Mouse (Mus musculus) neural tube, embryonic 12.5 days (tissue): ENCODE measurements around the gene Treh. TPM values are rescaled to one million over a fixed set of nuclear protein-coding genes. Genes with fewer than 3 reads are reported as not detected.
"Not testable (repeated sequence)": the region's sequence is repeated elsewhere in the genome, so short reads cannot be mapped to it uniquely, and the experiment has no call there.

Experiments
- ATAC-seq: fragments of 200-750 bp; cut with Nextera tagmentation; 2 replicates; pipeline ENCODE4 v1.8.0; 2017; ENCODE audit warnings: low read depth, mild to moderate bottlenecking, moderate TSS enrichment, moderate library complexity; ENCODE audit not compliant: low FRiP score
- H3K27ac ChIP-seq: fragments of 300-500 bp; sonication (generic); 2 replicates; pipeline ENCODE4 v1.5.1; 2016
- H3K27me3 ChIP-seq: fragments of 300-500 bp; sonication (generic); replicated peaks from 2 replicates; pipeline ENCODE4 v1.6.1; 2016; ENCODE audit warnings: mild to moderate bottlenecking
- H3K36me3 ChIP-seq: fragments of 300-500 bp; sonication (generic); 2 replicates; pipeline ENCODE4 v1.6.1; 2016; ENCODE audit warnings: mild to moderate bottlenecking
- H3K4me1 ChIP-seq: fragments of 300-500 bp; sonication (generic); 2 replicates; pipeline ENCODE4 v1.6.1; 2016
- H3K4me2 ChIP-seq: fragments of 300-500 bp; sonication (generic); replicated peaks from 2 replicates; pipeline ENCODE4 v1.6.1; 2016; ENCODE audit warnings: mild to moderate bottlenecking
- H3K4me3 ChIP-seq: fragments of 300-500 bp; sonication (generic); 2 replicates; pipeline ENCODE4 v1.5.1; 2016
- H3K9ac ChIP-seq: fragments of 300-500 bp; sonication (generic); 2 replicates; pipeline ENCODE4 v1.6.1; 2016; ENCODE audit warnings: mild to moderate bottlenecking
- H3K9me3 ChIP-seq: fragments of 300-500 bp; sonication (generic); 2 replicates; pipeline ENCODE4 v1.6.1; 2016; ENCODE audit warnings: mild to moderate bottlenecking
- WGBS: fragments of 180-500 bp; shearing (Covaris S2); methylation state at CpG from one replicate; pipeline ENCODE4 v1.1.7; 2016; 5-methylcytosine and 5-hydroxymethylcytosine counted together
- polyA plus RNA-seq: library from polyadenylated mRNA; unstranded; fragments of >200 nt; fragmentation: Nextera tagmentation; extraction: Ambion mirVana; gene quantifications from 2 replicates; pipeline ENCODE4 v1.2.1, GENCODE M21; 2016

Treh gene
- polyA plus RNA-seq: not detected in 2 replicates

DNA sequence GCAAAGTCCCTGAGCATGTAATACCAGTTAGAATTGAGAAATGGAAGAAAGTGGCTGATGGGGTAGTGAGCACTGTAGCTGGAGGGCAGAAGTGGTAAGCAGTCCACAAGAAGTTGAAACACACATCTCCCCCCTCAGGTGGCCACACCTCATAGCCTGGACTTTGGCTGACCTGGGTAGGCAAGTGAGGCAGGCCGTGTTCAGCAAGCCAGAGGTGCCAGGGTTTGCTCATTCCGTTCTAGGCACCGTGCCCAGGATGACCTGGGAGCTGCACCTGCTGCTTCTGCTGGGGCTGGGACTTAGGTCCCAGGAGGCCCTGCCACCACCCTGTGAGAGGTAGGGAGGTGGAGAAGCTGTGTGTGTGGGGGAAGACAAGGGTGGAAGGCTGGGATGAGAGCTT, at the start of gene Treh:
Treh (plus strand) TSS at position 229 of the 400 bp plus-strand sequence.
- Histone ChIP-seq H3K4me1 (no peaks in the 10 kb centered on the region), H3K9me3 (no peaks in the 10 kb centered on the region), H3K9ac (no peak within 1 kb of the TSS), H3K27me3 (no peaks in the 10 kb centered on the region), H3K4me3 (no peak within 1 kb of the TSS), H3K27ac (no peak within 1 kb of the TSS), H3K4me2 (no peak within 1 kb of the TSS), H3K36me3 (no peaks in the 10 kb centered on the region)
- WGBS: 84% methylated on average over 3 of the region's 3 CpGs
- no peak for ATAC-seq

DNA sequence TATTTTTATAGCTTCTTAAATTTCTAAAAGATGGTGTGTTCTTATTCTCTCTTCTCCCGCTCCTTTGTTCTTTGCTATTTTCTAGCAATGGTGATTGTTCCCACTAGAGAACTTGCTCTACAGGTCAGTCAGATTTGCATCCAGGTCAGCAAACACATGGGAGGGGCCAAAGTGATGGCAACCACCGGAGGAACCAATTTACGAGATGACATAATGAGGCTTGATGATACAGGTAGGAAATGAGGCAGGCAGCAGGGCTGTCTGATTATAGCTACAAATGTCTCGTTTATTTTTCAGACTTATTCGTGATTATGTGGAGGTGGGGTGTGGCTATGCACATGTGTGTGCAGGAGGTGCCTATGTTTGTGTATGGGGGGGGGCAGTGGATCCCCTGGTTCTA, 48.6 kb upstream of the Treh start:
- no peak overlapping the region for H3K4me2 ChIP-seq
- H3K4me1 ChIP-seq: no peaks in the 10 kb centered on the region
- no peak overlapping the region for H3K4me3 ChIP-seq
- WGBS: 78% methylated on average over 5 of the region's 5 CpGs
- no peak for ATAC-seq
- no peak overlapping the region for H3K9ac ChIP-seq
- H3K9me3 ChIP-seq: no peaks in the 10 kb centered on the region
- H3K27me3 ChIP-seq: no peaks in the 10 kb centered on the region
- peaks cover 86% of the 10 kb centered on the region for H3K36me3 ChIP-seq
- H3K27ac ChIP-seq: no peak overlapping the region

- WGBS: 94% methylated on average over 5 of the region's 5 CpGs
- H3K4me2 ChIP-seq: no peak overlapping the region
- H3K9ac ChIP-seq: no peak overlapping the region
Observed at GRCm38 (mm10) chr9:44626268-44626667, 46.8 kb upstream of the Treh start.

GRCm38 (mm10) chr9:44637551-44638169, 35.4 kb upstream of the Treh start:
- peaks cover 63% of the 10 kb centered on the region for H3K36me3 ChIP-seq
- no peak overlapping the region for H3K27ac ChIP-seq
- H3K4me3 ChIP-seq: no peak overlapping the region
- H3K4me1 ChIP-seq: no peaks in the 10 kb centered on the region
- no peak overlapping the region for H3K9ac ChIP-seq
- no peaks in the 10 kb centered on the region for H3K27me3 ChIP-seq
- WGBS: 87% methylated on average over 15 of the region's 15 CpGs
- H3K4me2 ChIP-seq: no peak overlapping the region
- no peaks in the 10 kb centered on the region for H3K9me3 ChIP-seq
- no peak for ATAC-seq

More at GRCm38 (mm10) chr9:44626268-44626667, 46.8 kb upstream of the Treh start:
- H3K4me3 ChIP-seq: no peak overlapping the region
- no peaks in the 10 kb centered on the region for H3K4me1 ChIP-seq
- peaks cover 87% of the 10 kb centered on the region for H3K36me3 ChIP-seq
- H3K27me3 ChIP-seq: no peaks in the 10 kb centered on the region
- no peak for ATAC-seq
- no peaks in the 10 kb centered on the region for H3K9me3 ChIP-seq
- H3K27ac ChIP-seq: no peak overlapping the region

DNA sequence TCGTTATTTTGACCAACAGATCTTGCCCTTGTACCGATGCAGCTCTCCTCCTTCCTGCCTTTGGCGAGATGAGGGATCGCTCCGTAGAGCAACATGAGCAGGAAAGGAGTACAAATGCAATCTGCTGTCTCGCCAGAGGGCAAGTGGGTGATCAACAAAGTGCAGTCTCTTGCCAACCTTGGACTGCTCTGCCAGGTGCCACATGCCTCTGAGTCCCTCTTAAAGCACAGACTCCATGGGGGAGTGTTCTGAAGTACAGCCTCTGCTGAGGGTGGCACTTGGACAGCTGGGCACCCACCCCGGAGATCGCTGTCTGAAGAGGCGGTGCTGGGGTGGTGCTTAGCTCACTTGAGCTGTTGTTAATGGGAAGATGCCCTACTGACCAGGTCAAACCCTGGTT, 34.3 kb upstream of the Treh start:
- not testable (repeated sequence) for H3K4me2 ChIP-seq, H3K27me3 ChIP-seq, ATAC-seq, H3K27ac ChIP-seq, H3K9ac ChIP-seq, H3K9me3 ChIP-seq, H3K4me1 ChIP-seq, H3K4me3 ChIP-seq
- H3K36me3 ChIP-seq: peaks cover 54% of the 10 kb centered on the region
- 98% methylated on average over 9 of the region's 9 CpGs for WGBS

GRCm38 (mm10) chr9:44640028-44640427, 33.0 kb upstream of the Treh start:
- not testable (repeated sequence) for H3K4me1 ChIP-seq, H3K27me3 ChIP-seq, H3K9ac ChIP-seq, H3K9me3 ChIP-seq, H3K4me2 ChIP-seq, H3K4me3 ChIP-seq, H3K27ac ChIP-seq, ATAC-seq
- H3K36me3 ChIP-seq: peaks cover 41% of the 10 kb centered on the region
- WGBS: 94% methylated on average over 1 of the region's 1 CpGs

DNA sequence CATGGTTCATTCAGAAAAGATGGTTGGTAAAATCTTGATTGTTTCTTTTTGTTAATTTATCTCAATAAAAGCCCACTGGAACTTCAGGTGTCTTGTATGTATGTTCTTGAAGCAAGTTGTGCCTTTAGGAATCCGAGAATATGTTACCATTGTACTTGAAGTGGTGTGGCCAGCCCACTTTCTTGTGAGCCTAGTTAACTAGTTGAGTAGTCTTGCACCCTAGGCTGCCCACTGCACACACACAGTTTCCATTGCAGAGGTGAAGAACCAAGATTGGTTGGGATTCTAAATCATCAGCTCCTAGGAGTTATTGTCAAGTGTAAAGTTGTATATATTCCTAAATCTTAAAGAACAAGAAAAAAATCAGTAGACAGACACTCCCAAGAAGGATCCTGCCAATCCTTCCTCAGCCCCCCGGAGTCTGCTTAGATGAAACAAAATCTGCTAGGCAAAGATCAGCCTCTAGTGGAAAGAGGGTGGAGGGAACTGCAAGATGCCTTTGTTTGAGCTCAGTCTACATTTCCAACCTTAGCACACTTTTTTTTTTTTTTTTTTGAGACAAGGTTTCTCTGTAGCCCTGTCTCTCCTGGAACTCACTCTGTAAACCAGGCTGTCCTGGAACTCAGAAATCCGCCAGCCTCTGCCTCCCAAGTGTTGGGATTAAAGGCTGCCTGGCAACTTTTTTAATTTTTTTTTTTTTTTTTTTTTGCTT, 32.2 kb upstream of the Treh start:
- Histone ChIP-seq H3K36me3 (peaks cover 34% of the 10 kb centered on the region), H3K4me1 (no peaks in the 10 kb centered on the region), H3K27ac (no peak overlapping the region), H3K9me3 (no peaks in the 10 kb centered on the region), H3K9ac (no peak overlapping the region), H3K4me2 (no peak overlapping the region), H3K4me3 (no peak overlapping the region), H3K27me3 (no peaks in the 10 kb centered on the region)
- 96% methylated on average over 3 of the region's 3 CpGs for WGBS
- no peak for ATAC-seq

- 97% methylated on average over 2 of the region's 2 CpGs for WGBS
- H3K27ac ChIP-seq: no peak overlapping the region
- H3K36me3 ChIP-seq: peaks cover 26% of the 10 kb centered on the region
- no peak overlapping the region for H3K9ac ChIP-seq
- no peaks in the 10 kb centered on the region for H3K4me1 ChIP-seq
- H3K4me2 ChIP-seq: no peak overlapping the region
- no peaks in the 10 kb centered on the region for H3K9me3 ChIP-seq
- no peaks in the 10 kb centered on the region for H3K27me3 ChIP-seq
- H3K4me3 ChIP-seq: no peak overlapping the region
- no peak for ATAC-seq
Observed at GRCm38 (mm10) chr9:44641616-44642015, 31.4 kb upstream of the Treh start.

DNA sequence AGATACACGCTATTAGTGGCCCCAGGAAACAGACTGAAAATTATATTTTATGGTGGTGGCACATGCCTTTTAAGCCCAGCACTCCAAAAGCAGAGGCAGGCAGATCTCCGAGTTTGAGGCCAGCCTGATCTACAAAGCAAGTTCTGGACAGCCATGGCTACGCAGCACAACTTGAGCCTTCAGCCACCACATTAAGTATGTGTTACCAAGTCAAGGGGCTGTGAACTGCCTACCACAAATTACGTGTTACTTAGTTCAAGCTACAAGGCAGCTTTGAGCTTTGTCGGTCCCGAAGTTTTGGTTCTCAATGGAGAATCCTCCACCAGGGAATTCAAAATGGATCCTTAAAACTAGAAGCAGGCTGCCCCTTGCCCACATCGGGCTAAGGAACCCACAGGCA, 29.9 kb upstream of the Treh start:
- no peak for ATAC-seq
- H3K4me2 ChIP-seq: no peak overlapping the region

DNA sequence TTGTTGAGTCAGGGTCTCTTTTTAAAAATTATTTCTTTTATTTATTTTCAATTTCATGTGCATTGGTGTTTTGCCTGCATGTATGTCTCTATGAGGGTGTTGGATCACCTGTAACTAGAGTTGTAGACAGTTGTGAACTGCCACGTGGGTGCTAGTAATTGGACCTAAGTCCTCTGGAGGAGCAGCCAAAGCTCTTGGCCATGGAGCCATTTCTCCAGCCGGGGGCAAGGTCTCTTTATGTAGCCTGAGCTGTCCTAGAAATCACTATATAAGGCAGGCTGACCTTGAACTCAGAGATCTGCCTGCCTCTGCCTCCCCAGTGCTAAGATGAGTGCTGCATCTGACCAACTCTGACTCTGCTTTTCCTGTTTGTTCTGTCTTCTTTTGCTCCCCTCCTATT, 28.8 kb upstream of the Treh start:
- peaks cover 5% of the 10 kb centered on the region for H3K36me3 ChIP-seq
- no peak overlapping the region for H3K4me2 ChIP-seq
- WGBS: 89% methylated on average over 2 of the region's 2 CpGs
- H3K4me1 ChIP-seq: no peaks in the 10 kb centered on the region; the same call in 1 of the 2 replicates
- H3K27me3 ChIP-seq: no peaks in the 10 kb centered on the region
- H3K9ac ChIP-seq: no peak overlapping the region
- H3K4me3 ChIP-seq: no peak overlapping the region
- H3K27ac ChIP-seq: no peak overlapping the region
- H3K9me3 ChIP-seq: no peaks in the 10 kb centered on the region
- no peak for ATAC-seq

More for the DNA sequence above, 29.9 kb upstream of the Treh start:
- Histone ChIP-seq H3K4me1 (no peaks in the 10 kb centered on the region), H3K36me3 (peaks cover 12% of the 10 kb centered on the region), H3K27ac (no peak overlapping the region), H3K27me3 (no peaks in the 10 kb centered on the region), H3K4me3 (no peak overlapping the region), H3K9me3 (no peaks in the 10 kb centered on the region), H3K9ac (no peak overlapping the region)
- WGBS: 97% methylated on average over 7 of the region's 7 CpGs

GRCm38 (mm10) chr9:44645481-44645880, 27.6 kb upstream of the Treh start:
- Histone ChIP-seq H3K4me3 (no peak overlapping the region), H3K9ac (no peak overlapping the region), H3K4me2 (no peak overlapping the region), H3K9me3 (no peaks in the 10 kb centered on the region), H3K36me3 (peaks cover 4% of the 10 kb centered on the region), H3K27ac (no peak overlapping the region), H3K4me1 (no peaks in the 10 kb centered on the region; the same call in 1 of the 2 replicates), H3K27me3 (no peaks in the 10 kb centered on the region)
- no peak for ATAC-seq
- 66% methylated on average over 5 of the region's 5 CpGs for WGBS

DNA sequence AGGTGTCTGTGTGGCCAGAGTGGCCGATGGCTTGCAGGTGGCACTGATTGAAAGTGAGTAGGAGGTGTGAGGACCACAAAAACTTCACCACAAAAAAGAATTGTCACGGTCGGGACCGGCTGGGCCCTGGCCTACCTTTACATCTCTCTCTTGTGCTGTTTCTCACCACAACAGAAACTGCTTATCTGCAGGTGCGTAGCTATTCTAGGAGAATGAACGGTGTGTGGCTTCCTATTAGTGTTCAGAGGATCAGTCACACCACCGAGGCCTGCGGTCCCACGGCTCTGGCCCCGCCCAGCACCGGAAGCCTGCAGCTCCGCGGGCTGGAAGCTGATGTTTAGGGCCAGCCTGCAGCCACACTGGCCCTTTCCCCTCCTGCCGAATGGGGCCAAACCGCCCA, 27.1 kb upstream of the Treh start:
- no peak overlapping the region for H3K4me2 ChIP-seq
- WGBS: 67% methylated on average over 15 of the region's 15 CpGs
- H3K9me3 ChIP-seq: no peaks in the 10 kb centered on the region
- H3K36me3 ChIP-seq: no peaks in the 10 kb centered on the region
- no peak overlapping the region for H3K27ac ChIP-seq
- no peak overlapping the region for H3K9ac ChIP-seq
- ATAC-seq: no peak
- no peak overlapping the region for H3K4me3 ChIP-seq
- H3K4me1 ChIP-seq: no peaks in the 10 kb centered on the region; the same call in 1 of the 2 replicates
- no peaks in the 10 kb centered on the region for H3K27me3 ChIP-seq

DNA sequence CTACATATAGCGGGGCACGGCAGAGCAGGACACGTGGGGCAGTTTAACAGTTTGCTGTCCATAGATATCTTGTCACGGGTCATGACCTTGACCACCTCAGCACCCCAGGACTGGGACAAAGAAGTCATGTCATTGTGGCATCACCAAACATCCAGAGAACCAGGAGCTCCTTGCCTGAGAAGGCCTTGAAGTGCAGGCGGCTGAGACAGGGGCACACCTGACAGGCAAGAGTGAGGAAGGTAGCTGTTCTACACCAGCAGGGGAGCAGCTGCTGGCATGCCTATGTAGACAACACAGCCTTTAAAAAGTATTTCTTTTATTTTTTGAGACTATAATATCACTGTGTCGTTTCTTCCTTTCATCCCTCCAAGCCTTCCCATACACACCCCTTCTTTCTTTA, 26.7 kb upstream of the Treh start:
- Histone ChIP-seq H3K4me3 (no peak overlapping the region), H3K4me2 (no peak overlapping the region), H3K9ac (no peak overlapping the region), H3K9me3 (no peaks in the 10 kb centered on the region), H3K4me1 (no peaks in the 10 kb centered on the region; the same call in 1 of the 2 replicates), H3K36me3 (no peaks in the 10 kb centered on the region), H3K27me3 (no peaks in the 10 kb centered on the region), H3K27ac (no peak overlapping the region)
- 87% methylated on average over 6 of the region's 6 CpGs for WGBS
- no peak for ATAC-seq
